Mouse (Mus musculus) layer of hippocampus, postnatal 25 days (tissue): ENCODE data around the gene Fbn1. TPM values are rescaled to one million over a fixed set of nuclear protein-coding genes. Genes with fewer than 3 reads are reported as not detected.
A peak's percentile ranks its signal among the peaks of the same experiment; 100 is the strongest.

Source experiments
- DNase-seq, 2 experiments: peaks; one replicate each; pipeline ENCODE4 v3.0.0; 2022; ENCODE audit warnings: mixed read lengths in 2 of 2, low spot score in 1 of 2; ENCODE audit errors: extremely low spot score in 1 of 2
- total RNA-seq, 2 experiments: library from RNA; stranded (reverse); gene quantifications; 2 replicates each; pipeline ENCODE4 v1.2.3; 2021

Fbn1 gene
- total RNA-seq, 2 experiments from 2014 or later: 7.9 to 10.5 TPM

DNA sequence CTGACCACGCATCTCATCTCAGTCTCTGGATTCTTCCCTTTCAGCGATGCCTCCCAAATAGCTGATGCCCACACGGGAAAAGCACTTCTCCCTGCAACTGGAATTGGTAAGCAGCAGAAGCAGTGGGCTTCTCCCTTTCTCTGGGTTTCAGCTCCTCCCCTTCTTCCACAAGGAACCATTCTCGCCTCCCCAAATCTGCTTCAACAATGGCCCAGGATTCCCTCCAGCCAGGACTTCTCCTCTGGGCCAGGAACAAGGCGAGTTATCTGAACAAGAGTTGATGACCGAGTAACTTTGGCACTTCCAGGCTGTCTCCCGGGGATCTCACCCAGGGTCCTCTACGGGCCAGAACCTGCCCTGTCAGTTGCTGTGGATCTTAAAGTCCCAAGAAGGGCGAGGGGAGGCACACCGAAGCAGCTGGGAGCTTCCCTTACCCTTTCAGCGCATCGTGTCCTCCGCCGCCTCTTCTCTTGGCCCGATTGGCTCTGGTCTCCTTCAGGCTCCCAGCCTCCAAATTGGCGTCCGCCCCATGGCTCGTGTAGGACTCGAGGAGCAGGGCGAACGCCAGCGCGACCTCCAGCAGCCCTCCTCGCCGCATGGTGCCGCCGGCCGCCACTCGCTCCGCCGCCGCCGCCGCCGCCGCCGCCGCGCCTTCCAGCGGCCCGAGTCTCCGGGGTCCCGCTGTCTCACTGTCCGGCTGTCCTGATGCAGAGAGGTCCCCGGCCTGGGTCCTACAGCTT is 2.6 kb downstream of the Fbn1 start, which contains the start of gene Gm9913:
Gene Gm9913 (plus strand): TSS at position 84 of the 740 bp plus-strand sequence.
- DNase-seq: no peak

DNA sequence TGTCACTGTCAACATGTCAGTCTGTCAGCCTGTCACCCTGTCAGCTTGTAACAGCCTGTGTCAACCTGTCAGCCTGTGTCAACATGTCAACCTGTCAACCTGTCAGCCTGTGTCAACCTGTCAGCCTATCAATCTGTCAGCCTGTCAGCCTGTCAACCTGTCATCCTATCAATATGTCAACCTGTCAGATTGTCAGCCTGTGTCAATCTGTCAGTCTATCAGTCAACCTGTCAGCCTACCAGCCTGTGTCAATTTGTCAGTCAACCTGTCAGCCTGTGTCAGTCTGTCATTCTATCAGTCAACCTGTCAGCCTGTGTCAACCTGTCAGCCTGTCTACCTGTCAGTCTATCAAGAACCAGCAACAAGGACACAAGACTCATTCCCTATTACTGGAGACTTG is 6.3 kb downstream of the Fbn1 start:
- DNase-seq: no peak

DNA sequence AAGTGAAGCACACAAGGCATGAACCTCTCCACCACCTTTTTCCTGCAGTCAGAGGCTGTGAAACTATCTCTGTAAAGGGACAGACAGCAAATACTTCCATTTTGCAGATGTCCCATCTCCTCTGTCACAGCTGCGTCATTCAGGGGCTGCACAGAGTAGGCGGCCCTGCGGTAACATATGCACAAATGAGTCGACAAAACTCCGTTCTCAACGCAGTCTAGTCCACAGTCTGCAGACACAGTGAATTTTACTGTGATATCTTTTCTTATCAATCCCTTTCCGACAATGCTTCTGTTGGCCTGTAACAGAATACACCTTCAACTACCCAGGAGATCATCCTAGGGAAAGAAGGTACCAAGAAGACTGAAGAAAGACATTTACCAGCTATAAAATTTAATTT is 9.6 kb downstream of the Fbn1 start:
- no peak for DNase-seq

DNA sequence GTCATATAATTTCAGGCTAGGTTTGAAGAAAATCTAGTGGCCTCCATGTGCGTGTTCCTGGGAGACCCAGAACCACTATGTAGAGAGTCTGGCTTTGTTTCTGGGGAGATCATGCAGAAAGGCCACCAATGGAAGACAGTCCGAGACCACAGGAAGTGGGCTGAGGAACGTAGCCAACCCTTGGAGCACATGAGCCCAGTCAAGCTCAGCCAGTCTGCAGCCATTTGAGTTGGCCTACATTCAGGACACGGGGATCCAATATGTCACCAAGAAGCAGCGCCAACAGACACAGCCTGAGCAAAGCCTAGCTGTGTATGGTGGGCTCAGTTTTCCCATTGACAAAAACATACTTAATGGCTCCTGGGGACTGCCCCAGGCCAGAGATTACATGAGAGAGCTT is 11.1 kb downstream of the Fbn1 start:
- no peak for DNase-seq

DNA sequence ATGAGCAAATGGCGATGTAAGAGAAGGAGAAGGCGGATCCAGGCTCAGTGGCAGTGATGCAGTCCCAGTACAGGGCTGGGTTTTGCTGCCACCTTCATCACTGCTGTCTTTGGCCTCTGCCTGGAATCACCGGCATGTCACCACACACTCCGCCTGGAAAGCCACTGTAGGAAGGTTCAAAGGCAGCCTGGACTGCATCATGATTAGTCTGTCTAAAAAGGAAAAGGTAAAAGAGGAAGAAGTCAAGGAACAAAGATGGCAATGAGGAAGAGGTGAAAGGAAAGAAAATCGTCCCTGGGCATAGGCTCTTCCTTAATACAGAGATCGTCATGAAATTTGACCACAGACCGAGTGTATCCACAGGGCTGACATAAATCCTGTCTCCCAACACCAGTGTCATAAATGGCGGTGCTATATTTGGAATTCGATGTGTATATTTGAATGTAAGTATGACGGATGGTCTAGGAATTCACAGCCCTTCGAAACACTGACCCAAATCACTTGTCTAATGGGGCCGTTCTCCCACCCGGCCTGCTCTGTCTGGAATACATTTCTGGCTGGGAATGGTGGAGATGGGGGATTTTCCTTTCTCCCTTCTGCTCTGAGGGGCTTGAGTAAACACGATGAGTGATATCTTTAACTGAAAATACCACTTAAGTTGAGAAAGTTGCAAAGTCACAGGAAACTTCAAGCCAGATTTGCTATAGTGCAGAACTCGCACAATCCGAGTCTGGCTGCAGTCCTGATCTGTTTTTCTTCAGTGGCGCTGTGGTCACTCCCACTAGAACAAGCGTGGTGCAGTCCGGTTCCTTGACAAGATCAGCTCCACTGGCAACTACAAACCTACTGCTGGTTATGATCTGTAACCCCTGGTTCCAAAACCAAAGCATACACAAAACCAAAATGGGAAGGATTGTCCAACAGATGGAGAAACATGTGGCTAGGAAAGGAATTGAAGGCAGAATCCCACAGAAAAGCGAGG is 12.7 kb downstream of the Fbn1 start:
- DNase-seq: no peak

DNA sequence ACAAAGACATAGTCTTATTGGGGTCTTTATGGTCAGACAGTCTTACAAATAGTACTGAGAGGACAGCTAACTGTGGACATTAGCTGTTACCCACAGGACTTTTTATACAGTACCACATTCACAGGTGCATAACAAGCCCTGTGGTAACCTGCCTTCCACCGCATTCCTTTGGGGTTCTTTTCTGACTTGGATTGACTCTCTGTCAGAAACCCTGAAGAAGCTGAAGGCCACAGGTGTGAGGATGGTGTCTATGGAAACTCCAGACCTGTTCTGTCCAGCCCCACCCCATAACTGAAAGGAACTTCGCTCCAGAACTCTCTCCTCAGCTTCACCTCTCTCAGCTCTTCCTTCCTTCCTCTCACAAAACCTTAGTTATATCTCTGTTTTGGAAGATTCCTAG is 13.5 kb downstream of the Fbn1 start:
- DNase-seq: no peak

DNA sequence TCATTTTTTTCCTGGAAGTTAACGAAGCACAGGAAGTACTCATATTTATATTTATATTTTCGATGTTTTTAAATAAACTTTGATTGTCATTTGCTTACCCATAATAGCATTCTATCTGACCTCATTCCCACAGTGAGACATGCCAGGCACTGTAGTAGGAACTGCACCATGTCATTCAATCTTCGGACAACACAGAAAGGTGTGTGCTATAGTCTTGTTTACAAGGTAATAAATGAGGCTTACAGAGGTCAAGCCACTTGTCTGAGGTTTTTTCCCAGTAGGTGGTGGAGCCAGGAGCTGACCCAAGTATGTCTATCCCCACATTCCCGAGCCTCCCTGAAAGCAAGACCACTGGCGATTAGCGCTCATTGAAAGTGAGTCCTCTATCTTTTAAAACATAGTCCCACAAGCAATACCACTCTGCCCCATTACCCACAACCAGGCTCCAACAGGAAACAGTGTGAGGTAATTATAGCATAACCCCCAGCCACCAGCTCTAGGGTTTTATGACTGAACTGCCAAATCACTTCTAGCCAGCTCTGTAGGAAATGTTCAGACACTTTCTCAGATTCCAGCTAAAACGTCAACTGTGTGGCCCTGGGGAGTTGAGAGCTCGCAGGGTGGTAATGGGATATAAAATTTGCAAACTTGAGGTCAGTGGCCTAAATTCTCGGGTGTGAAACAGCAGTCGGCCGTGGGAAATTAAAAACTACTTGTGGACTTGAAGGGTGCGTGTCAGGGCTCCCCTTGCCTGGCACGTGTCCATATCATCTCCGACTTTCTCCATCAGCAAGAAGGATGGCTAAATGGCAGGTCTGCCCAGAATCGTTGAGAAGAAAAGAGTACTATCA is 15.5 kb downstream of the Fbn1 start:
- no peak for DNase-seq

DNA sequence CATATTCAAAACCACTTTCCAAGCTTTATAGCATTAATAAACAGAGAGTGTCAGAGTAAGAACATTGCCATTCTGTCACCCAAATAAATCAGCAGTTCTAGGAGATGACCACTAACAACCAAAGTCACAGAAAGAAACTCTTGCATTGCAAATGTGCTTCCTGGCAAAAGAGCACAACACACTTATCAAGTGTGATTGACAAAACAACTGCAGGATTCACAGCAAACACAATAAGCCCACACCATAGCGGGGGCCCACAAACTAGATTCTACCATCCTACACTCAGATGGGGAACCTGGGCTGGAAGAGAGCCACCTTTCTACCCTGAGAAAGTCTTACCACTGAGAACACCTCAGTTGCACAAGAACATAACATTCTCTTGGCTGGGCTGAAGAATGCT is 17.8 kb downstream of the Fbn1 start:
- no peak for DNase-seq

DNA sequence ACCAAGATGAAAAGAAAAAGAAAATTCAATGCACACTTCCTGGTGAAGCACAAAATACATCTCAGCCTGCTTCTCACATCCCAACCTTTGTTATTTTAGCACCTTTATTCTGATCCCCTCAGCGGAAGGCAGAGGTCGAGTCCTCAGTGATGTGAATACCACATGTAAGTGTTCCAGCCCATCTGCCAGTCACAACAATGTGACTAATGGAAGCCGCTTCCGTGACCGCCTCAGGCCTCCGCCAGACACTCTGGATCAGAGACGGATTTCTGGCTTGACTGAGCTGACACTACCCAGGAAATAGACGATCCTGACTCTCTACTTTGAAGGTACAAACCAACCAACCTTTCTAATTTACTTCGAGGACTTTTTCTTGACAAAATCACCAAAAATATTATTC is 22.9 kb downstream of the Fbn1 start:
- DNase-seq: no peak

DNA sequence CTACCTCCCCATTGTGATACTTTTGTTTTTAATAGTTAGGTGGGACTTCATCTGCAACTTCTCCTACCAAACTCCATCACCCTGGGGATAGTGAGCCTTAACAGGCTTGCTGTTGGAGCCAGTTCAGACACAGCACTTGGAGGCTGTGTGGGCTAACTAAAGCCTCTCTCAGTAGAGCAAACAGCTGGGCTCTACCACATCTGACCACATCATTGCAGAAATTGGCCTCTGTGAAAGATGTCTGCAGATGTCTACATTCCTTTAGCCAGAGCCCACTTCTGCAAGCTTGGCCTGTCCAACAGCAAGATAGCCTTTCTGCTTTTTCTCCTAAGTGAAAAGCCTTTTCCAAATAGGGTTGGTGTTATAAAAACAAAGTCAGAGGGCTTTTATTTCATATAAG is 23.6 kb downstream of the Fbn1 start:
- DNase-seq: no peak

DNA sequence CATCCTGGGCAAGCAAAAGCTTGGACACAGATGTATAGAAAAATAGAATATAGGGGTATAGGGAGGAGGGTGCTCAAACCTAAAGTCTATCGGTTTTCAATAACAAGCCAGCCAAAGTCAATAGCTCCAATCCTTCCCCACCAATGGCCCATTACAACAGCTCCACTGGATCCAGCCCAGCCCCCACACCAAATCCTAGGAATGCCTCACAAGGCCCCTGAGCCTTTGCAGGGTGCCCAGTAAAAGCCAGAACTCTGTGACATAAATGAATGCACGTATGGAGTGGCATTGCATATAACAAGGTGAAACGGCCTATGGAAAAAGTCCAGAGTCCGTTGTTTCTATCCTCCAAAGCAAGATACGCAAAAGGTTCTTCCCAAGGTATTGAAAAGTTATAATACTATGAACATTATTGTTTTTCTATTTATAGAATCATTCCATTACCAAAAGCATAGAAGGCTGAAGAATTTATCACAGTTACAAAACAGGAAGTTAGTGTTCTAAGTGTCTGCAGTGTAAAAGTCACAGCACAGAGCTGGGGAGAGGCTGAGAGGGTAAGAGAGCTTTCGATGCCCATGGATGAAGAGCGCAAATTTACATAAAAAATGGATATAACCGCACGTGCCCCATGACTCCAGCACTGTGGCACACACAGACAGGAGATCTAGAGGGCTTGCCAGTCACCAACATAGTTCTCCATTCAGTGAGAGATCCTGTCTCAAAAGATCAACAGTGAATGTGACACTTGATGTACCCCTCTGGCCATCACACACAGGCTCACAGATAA is 26.1 kb downstream of the Fbn1 start:
- DNase-seq: no peak

DNA sequence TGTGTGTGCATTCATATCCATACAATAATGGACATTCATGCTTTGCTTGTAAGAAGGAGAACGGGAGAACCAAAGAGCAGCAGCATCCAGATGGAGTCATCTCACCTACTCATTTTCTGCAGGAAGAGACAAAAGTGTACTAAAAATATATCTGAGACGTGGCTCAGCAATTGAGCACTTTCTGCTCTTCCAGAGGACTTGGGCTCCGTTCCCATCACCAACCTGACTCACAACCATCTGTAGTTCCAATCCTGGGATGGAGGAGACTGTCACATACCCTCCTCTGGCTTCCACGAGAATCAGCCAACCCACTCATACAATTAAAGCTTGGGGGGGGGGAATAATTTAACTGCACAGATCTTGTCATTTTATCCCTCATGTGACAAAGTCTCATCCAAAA is 26.7 kb downstream of the Fbn1 start:
- DNase-seq: peak in 1 of 2 experiments; percentile 11

DNA sequence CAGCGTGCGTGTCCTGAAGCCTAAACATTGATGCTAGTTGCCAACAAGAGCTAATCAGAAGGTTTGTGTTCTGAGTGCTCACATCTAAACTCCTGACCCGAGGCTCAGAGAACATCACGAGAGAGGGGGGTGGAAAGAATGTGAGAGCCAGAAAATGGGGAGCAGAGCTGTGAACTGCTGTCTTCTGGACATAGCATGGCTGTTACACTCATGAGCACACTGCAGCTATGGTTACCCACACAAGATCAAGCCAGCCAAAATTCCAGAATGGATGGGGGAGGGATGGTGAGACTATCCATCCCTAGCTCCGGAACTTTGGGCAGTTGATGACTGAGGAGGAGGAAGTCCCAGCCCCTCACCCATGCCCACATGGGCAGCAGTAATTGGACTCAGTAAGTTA is 27.7 kb downstream of the Fbn1 start:
- no peak for DNase-seq

DNA sequence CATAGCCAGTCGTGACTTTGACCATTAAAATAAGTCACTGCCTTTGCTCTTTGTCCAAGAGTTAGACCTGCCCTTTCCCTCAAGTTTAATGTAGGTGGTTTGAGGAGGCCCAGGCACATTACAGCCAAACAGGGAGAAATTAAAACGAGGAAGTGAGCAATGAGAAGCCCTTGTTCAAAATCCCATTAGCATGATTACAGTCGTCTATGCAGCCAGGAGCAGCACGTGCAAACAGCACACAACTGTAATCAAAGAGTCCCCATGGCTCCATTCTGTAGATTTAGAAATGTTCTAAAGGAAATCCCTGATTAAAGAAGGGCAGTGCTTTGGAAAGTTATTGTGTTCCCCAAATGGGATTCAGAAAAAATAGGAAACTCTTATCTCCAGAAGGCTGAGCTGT is 29.1 kb downstream of the Fbn1 start:
- DNase-seq: no peak

DNA sequence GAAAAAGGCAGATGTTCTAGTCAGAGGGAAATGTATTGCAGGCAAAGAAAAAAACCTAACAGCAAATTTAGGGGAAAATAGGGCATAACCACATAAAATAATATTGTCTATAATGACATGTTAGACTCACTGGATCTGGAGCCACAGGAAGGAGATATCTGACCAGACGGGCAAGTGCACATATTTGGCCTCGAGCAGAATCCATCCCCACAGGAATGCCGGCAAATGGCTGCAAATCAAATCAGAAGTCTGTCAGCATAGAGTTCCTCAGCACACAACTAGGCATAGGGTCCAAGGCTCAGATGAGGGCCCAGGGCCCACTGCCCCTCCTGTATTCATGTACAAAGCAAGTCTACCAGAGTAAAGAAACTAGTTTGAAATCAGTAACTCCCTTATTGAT is 30.4 kb downstream of the Fbn1 start:
- no peak for DNase-seq

DNA sequence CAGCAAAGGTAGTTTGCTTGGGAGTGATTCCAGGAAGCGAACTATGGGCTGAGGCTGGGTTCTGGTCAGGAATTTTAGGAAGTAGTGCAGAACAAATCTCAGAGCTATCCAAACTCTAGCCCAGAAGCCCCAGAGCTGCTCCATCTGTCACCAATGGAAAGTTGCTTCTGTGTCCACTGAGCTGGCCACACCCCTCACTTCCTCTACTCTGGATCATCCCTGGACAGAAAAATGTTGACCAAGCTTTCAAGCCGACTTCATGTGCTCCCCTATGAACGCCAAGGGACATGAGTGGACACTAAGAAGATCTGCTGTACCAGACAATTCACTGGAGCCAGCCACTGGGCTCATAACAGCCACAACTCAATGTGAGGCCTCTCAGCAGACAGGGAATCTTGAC is 31.6 kb downstream of the Fbn1 start:
- DNase-seq: no peak

DNA sequence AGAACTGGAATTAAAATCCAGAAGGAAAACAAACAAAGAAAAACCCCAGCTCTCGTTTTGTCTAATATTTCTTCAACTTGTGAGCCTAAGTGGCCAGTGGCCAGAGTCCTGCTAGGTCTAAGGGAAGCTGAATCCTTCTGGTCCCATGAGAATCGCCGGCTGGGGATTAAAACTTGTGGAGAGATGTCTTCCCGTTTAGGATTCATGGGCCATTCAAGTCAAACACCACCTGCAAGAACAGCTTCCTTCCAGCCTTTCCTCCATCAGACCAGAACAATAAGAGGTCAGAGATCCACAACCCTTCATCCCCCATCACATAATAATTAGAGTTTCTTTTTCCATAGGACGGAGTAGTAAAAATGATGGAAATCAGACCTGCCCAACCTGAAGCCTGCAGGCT is 33.1 kb downstream of the Fbn1 start:
- DNase-seq: no peak

DNA sequence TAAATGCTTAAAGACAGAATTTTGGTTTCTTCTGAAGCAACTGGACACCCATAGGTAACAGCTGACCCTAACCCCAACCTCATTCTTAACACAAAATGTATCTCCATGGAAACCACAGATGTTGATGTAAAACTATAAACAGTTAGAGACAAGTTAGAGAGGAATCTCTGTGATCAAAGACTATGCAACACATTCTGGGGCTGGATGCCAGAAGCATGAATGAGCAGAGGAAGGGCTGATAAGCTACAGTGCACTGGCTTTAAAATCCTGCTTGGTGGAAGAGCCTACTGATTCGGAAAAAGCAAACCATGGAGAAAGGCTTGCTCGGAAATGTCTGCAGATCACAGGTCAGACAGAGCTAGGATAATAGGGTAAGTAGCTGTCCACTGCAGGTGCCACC is 34.6 kb downstream of the Fbn1 start:
- DNase-seq: no peak

DNA sequence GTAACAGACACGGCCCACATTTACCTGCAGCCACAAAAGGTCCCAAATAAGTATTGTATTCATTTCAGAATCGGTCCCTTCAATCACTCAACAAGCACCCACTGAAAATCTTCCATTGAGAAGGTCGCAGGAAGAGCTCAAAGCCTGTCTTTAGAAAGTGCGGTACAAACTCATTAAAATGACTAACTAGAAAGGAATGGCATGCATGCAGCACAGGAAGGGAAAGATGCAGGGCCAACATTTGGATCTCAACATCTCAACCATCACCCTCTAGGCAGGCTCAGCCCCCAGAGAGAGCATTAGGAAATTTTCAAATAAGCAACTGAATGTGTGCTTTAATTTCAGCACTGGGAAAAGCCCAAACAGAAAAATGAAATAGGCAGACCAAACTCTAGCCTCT is 36.1 kb downstream of the Fbn1 start:
- no peak for DNase-seq
